Mouse (Mus musculus): ENCODE measurements at regions not wholly inside any gene's neighbourhood (a gene's known extent, or its start where the extent isn't known, plus 50 kb on each side); places are given as distances from the start of the nearest gene placed in this dataset.
A peak's percentile ranks its signal among the peaks of the same experiment; 100 is the strongest.

GRCm38 (mm10) chr17:14540269-14540975 is 153.6 kb downstream of the Thbs2 start:
- DNase-seq: no peak

DNA sequence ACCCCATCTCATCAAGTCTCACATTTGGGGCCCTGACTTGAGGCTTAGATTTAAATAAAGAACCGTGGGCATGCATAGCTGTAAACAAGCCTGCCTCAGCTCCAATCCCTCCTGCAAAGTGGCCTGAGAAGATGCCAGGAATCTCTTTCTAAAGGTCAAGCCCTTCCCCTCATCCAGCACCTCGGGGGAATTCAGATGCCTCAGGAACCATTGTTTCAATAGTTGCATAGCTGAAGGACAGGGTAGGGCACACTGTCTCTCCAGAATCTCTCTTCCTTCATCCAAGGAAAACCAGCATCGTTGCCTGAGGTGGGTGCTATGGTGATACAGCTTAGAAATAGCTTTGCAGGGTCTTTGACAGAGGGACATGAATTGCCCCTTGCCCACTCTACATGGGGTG is 154.4 kb downstream of the Thbs2 start:
- no peak for DNase-seq

DNA sequence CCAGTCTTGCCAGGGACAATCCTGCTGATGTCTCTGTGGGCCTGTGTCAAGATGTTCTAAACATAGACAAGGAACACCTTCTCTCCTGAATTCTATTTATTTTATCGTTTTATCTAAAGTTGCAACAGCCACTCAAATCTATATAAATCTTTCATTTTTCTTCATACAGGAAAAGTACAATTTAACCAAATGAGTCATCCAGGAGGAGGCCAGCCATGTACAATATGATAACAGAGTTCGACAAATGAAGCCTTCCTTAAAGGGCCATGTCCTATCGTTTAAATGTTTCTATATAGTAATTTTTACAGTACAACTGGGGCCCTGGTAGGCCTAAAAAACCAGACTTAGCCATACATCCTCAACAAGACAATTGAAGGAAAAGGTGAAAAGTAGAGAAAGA is 154.8 kb downstream of the Thbs2 start:
- DNase-seq: no peak

- no peak for DNase-seq
These were observed 155.5 kb downstream of the Thbs2 start for GRCm38 (mm10) chr17:14538527-14538926.

DNA sequence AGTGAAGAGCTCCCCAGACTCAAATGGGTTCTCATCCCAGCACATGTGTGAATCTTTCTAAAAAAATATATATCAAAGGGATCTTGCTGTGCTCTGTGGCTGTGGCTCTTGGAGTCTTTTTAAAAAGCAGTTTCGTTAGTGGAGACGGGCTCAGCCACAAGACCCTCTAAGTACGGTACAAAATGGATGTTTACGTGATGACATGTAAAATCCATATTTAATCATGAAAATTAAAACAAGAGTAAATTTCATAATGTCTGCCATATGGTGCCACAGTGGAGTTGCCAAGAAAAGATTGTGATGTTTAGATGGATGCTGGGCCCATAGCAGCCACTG is 161.1 kb downstream of the Thbs2 start:
- DNase-seq: no peak

DNA sequence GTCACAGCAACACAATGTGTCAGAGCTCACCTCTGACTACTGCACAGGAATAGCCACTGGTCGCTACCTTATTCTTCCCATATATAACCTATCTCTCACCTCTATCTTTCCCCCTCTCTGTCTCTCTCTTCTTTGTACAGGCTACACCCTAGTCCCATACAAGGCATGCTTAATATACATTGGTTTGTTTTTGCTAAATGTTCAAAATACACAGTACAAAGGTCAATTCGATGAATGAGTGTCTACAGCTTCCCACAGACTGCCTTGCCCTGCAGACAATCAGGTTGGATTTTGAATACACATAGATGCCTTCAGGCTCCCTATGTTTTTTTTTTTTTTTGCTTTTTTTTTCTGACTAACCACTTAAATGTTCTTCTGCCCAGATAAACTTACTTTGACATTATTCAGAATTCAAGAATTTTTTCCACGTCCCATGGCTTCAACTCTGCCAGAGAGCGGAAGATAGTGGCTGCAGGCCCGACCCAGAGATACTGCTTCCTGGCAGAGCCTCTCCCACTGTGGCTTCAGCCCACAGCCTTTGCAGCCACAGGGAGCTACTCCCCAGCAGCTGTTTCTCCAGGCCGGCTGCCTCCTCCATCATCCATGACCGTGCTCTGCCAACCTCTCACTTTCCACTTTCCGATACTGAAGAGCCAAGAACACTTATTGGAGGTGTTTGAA is 161.6 kb downstream of the Thbs2 start:
- DNase-seq: peak; percentile 49 to 72

- DNase-seq: no peak
These were observed 162.2 kb downstream of the Thbs2 start for GRCm38 (mm10) chr17:14531796-14532195.

DNA sequence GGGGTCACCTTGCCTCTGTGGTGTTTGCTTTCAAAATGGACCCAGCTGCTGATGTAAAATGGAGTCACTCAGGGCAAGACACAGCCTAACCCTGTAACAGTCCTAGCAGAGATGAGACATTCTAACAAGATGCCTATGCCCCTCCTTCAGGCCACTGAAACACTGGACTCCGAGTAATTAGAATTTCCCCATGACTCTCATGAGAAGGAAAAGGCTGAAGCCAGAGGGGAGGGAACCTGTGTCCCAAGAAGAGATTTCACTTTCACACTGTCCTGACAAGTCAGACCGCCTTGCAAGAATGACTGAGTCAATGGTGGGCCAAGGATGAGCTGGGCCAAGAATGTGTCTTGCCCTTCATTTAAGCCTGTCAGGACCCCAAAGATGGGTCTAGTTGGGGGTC is 166.3 kb downstream of the Thbs2 start:
- no peak for DNase-seq

- DNase-seq: no peak
These were observed 168.8 kb downstream of the Thbs2 start for GRCm38 (mm10) chr17:14525255-14525654.

DNA sequence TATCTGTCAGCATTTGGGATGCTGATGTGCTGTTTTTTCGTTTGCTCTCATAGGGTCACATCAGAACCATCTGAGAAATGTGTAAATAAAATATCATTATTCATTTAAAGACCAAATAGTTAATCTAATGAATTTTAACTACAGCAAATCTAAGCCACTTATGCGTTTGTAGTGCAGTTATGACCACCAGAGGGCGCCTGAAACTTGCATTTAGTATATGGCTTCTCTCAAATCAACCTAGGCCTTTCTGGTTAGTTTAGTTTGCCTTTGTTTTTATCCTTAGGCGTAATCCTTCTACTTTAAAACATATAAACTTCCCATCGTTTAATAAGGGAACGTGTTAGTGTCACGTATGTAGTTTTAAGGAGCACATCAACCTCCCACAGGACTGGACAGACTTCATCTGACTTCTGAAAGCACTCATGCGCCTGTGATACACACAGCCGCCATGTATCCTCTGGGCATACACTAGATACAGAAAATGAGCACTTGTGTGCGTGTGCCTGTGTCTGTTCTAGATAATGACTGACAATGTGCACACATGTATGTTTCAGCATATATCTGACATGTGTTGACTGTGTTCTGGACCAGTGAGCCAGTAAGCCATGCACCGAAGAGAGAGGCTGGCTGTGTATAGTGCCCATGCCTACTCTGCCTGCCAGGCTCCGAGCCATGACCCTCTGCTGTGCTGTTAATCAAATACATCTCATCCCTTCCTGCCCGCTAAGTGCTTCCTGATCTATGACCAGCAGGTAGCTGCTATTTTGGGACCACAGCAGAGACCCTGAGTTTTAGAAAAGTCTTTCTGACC is 169.4 kb downstream of the Thbs2 start:
- DNase-seq: peak; percentile 40 to 82

GRCm38 (mm10) chr17:14522011-14522410 is 172.0 kb downstream of the Thbs2 start:
- peak in 1 of 2 experiments; percentile 54 for DNase-seq

DNA sequence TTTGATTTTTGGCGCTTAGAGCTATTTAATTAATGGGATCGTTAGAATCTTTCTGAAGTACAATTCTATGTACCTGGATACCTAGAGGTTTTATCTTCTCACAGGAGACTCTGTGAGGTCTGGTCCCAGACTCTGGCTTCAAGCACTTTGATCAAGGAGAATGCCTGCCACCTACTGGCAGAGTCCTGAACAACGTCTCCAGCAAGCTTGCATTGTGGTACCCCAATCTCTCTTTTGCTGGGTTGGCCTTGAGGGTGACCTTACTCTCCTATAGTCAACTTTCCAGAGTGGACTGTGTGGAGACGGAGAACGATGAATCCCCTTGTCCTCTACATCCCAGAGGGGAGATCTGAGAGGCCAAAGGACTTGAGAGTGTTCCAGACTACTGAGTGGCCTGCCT is 173.5 kb downstream of the Thbs2 start:
- DNase-seq: peak; percentile 49 to 85

DNA sequence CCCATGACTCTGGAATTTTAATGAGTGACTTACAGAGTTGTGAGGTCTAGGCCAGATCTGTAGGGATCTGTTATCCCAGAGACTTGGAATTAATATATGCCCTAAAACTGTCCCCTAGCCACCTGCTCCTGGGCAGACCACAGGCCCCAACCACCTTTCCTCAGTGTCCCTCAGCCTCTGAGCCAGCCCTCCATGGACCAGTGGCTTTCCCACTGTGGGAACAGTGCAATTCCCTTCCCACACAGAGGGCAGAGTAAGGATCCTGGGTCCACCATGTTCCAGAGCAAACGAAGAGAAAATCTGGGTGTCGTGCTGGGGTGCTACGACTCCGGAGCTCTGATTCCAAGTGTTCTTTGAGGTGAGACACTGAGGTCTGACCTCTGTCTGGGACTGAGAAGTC is 174.7 kb downstream of the Thbs2 start:
- no peak for DNase-seq

DNA sequence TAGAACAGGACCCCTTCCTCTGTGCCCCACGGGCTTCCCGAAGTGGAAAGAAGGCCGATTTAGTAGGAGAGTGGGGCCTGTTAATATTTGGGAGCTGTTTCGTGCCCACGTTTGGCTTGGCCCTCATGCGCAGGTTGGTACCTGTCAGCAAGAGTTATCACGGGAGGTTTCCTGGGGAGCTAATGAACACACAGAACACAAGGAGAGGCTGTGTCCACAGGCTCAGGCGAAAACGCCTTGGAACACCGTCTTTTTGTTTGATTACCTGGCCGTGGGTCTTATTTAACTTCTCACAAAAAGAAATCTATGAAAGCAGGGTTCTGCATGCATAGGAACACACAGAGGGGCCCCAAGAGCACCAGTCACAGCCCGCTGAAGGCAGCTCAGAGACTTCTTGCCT is 175.8 kb downstream of the Thbs2 start:
- DNase-seq: no peak

- DNase-seq: peak; percentile 69 to 79
These were observed 176.7 kb downstream of the Thbs2 start for GRCm38 (mm10) chr17:14517368-14517767.

- DNase-seq: peak; percentile 32 to 75
These were observed 177.9 kb downstream of the Thbs2 start for GRCm38 (mm10) chr17:14516097-14516496.

- DNase-seq: no peak
These were observed 180.6 kb downstream of the Thbs2 start for GRCm38 (mm10) chr17:14513454-14513853.

GRCm38 (mm10) chr17:14510486-14510885 is 183.5 kb downstream of the Thbs2 start:
- DNase-seq: no peak

GRCm38 (mm10) chr17:14507111-14507510 is 186.9 kb downstream of the Thbs2 start:
- no peak for DNase-seq

GRCm38 (mm10) chr17:14506123-14506522 is 187.9 kb downstream of the Thbs2 start:
- DNase-seq: peak in 1 of 2 experiments; percentile 16

DNA sequence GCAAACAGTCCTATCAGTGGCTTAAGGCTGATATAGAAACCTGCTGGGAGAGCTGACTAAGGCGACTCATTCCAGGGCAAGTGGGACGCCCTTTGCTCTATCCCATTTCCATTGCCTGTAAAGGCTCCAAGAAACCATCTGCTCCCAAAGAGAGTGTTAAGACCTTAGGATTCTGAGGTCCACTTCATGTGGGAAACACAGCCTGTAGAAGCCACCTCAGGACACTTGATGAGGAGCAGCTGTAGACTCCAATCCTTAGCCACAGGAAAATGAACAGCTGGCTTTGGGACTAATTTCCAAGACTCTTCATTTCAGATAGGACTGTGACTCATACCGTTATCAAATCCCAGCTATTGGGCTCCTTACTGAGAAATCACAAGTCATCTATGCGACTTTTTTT is 188.6 kb downstream of the Thbs2 start:
- DNase-seq: peak; percentile 61 to 84

DNA sequence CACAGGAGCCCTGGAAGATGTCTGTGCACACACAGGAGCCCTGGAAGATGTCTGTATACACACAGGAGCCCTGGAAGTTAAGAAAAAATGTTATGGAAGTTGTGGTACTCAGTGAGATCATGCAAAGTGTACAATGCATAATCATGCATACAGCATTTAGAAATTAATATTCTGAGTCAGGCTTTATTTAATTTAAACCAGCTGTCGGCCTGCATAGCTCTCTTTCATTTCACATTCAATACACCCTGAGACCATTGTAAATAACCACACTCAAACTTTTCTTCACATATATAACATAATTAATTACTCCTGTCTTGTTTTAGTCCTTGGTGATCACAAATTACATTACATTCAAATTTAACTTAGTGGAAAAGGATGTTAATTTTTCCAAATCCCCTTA is 190.4 kb downstream of the Thbs2 start:
- DNase-seq: no peak

DNA sequence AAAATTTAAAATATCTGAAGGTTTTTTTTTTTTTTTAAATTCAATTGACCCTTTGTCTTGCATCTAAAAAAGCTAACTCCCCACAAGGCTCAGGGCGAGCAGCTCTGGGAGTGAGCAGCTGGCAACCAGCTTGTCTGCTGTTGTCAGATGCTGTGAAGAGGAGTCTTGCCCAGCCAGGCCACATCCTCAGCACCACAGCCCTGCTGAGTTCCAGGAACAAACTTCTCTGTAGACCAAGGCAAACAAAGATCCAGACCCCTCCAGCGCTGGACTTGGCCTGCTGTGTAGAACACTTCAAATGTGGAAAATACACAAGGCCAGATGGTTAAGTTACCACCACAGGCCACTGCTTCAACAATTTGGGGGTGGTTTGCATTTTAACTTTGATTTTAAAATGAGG is 192.7 kb downstream of the Thbs2 start:
- DNase-seq: peak in 1 of 2 experiments; percentile 35
